Mouse (Mus musculus): Measurements from ENCODE around the gene Cdh4. TPM values are rescaled to one million over a fixed set of nuclear protein-coding genes. Genes with fewer than 3 reads are reported as not detected.
A peak's percentile ranks its signal among the peaks of the same experiment; 100 is the strongest.

Cdh4 gene
- polyA plus RNA-seq, 1 experiment from 2014 or later: 1.1 TPM

DNA sequence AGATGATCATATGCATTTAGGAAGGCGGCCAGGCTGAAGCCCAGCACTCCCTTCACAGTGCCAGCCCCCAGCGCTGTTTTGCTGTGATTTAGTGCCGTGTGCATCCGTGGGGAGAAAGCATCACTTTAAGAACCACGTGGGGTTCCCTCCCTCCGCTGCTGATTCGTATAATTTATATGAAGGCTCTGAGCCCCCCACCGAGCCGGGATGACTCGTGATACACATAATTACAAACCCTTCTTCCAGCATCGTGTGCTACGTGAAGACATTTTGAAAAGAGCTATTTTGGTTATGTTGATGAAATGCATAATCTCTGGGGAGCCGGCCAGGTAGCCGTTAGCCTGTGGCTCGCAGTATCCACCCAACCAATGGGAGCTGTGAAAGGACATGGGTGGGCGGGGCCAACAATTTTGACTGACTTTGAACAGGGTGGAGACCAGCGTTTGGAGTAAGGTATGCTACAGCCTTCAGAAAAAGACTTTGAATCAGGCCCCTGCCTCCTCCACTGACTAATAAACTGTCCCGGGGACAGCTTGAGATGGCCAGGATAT lies 382.6 kb downstream of the Cdh4 start:
- Histone ChIP-seq H3K9me3 (replicated peaks) (no peaks in the 10 kb centered on the region), H3K4me1 (replicated peaks) (no peaks in the 10 kb centered on the region), H3K27ac (ENCODE audit: poor library complexity, severe bottlenecking) (no peak overlapping the region), H3K4me3 (no peak overlapping the region), H3K9ac (no peak overlapping the region), H3K36me3 (no peaks in the 10 kb centered on the region), H3K4me2 (no peak overlapping the region), H3K27me3 (replicated peaks) (no peaks in the 10 kb centered on the region; the same call in 1 of the 2 replicates)
- 42% methylated on average over 18 of the region's 18 CpGs for WGBS
- ATAC-seq (ENCODE audit: insufficient number of reproducible peaks, low FRiP score): no peak

- H3K4me2 ChIP-seq: no peak overlapping the region
- ATAC-seq (ENCODE audit: insufficient number of reproducible peaks, low FRiP score): no peak
- WGBS: 78% methylated on average over 6 of the region's 6 CpGs
- H3K27me3 ChIP-seq (replicated peaks): peaks cover 10% of the 10 kb centered on the region; the same call in 1 of the 2 replicates
- no peak overlapping the region for H3K9ac ChIP-seq
- H3K36me3 ChIP-seq: no peaks in the 10 kb centered on the region
- H3K4me1 ChIP-seq (replicated peaks): no peaks in the 10 kb centered on the region
- H3K9me3 ChIP-seq (replicated peaks): no peaks in the 10 kb centered on the region
- no peak overlapping the region for H3K4me3 ChIP-seq
- no peak overlapping the region for H3K27ac ChIP-seq (ENCODE audit: poor library complexity, severe bottlenecking)
Measured at GRCm38 (mm10) chr2:179828968-179829367, 386.7 kb downstream of the Cdh4 start.

- ATAC-seq (ENCODE audit: insufficient number of reproducible peaks, low FRiP score): no peak
- no peak overlapping the region for H3K4me3 ChIP-seq
- H3K27me3 ChIP-seq (replicated peaks): peaks cover 10% of the 10 kb centered on the region; the same call in 1 of the 2 replicates
- H3K9ac ChIP-seq: no peak overlapping the region
- H3K9me3 ChIP-seq (replicated peaks): no peaks in the 10 kb centered on the region
- no peak overlapping the region for H3K4me2 ChIP-seq
- H3K27ac ChIP-seq (ENCODE audit: poor library complexity, severe bottlenecking): no peak overlapping the region
- H3K36me3 ChIP-seq: no peaks in the 10 kb centered on the region
- no peaks in the 10 kb centered on the region for H3K4me1 ChIP-seq (replicated peaks)
- WGBS: 27% methylated on average over 6 of the region's 6 CpGs
Measured at GRCm38 (mm10) chr2:179829972-179830371, 387.7 kb downstream of the Cdh4 start.

- no peak for ATAC-seq (ENCODE audit: insufficient number of reproducible peaks, low FRiP score)
- Histone ChIP-seq H3K27me3 (replicated peaks) (peaks cover 14% of the 10 kb centered on the region; the same call in 1 of the 2 replicates), H3K27ac (ENCODE audit: poor library complexity, severe bottlenecking) (no peak overlapping the region), H3K9ac (no peak overlapping the region), H3K9me3 (replicated peaks) (no peaks in the 10 kb centered on the region), H3K4me3 (no peak overlapping the region), H3K4me1 (replicated peaks) (no peaks in the 10 kb centered on the region), H3K4me2 (no peak overlapping the region), H3K36me3 (no peaks in the 10 kb centered on the region)
- WGBS: 79% methylated on average over 9 of the region's 9 CpGs
Measured at GRCm38 (mm10) chr2:179834892-179835291, 392.7 kb downstream of the Cdh4 start.

GRCm38 (mm10) chr2:179835570-179835969 lies 393.3 kb downstream of the Cdh4 start:
- Histone ChIP-seq H3K9ac (no peak overlapping the region), H3K4me1 (replicated peaks) (no peaks in the 10 kb centered on the region), H3K4me2 (no peak overlapping the region), H3K9me3 (replicated peaks) (no peaks in the 10 kb centered on the region), H3K36me3 (no peaks in the 10 kb centered on the region), H3K27ac (ENCODE audit: poor library complexity, severe bottlenecking) (no peak overlapping the region), H3K4me3 (no peak overlapping the region), H3K27me3 (replicated peaks) (peaks cover 14% of the 10 kb centered on the region; the same call in 1 of the 2 replicates)
- ATAC-seq (ENCODE audit: insufficient number of reproducible peaks, low FRiP score): no peak
- 70% methylated on average over 7 of the region's 7 CpGs for whole genome bisulfite sequencing

GRCm38 (mm10) chr2:179837186-179837585 lies 395.0 kb downstream of the Cdh4 start:
- ATAC-seq (ENCODE audit: insufficient number of reproducible peaks, low FRiP score): no peak
- no peaks in the 10 kb centered on the region for H3K36me3 ChIP-seq
- peaks cover 10% of the 10 kb centered on the region; the same call in 1 of the 2 replicates for H3K27me3 ChIP-seq (replicated peaks)
- WGBS: 59% methylated on average over 10 of the region's 10 CpGs
- H3K4me2 ChIP-seq: no peak overlapping the region
- H3K4me1 ChIP-seq (replicated peaks): no peaks in the 10 kb centered on the region
- no peaks in the 10 kb centered on the region for H3K9me3 ChIP-seq (replicated peaks)
- no peak overlapping the region for H3K4me3 ChIP-seq
- no peak overlapping the region for H3K9ac ChIP-seq
- no peak overlapping the region for H3K27ac ChIP-seq (ENCODE audit: poor library complexity, severe bottlenecking)

DNA sequence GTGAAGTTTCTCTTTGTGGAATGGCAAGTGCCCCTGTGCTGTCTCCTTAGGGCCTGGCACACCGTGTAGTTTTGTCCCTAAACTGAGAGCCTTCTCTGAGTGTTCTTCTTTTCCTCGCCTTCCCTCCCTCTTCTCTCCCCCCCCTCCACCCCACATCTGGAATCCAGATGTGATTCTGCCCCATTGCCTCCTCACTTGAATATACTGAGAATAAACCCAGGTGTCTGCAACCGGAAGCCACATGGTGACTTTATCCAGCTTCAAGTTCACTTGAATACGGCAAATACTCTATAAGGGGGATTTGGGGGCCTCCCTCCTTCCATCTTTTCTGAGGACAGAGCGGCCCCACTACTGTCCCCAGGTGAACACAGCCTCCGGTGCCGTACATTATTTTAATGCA lies 395.8 kb downstream of the Cdh4 start:
- H3K27ac ChIP-seq (ENCODE audit: poor library complexity, severe bottlenecking): no peak overlapping the region
- no peak overlapping the region for H3K4me3 ChIP-seq
- peaks cover 8% of the 10 kb centered on the region for H3K4me1 ChIP-seq (replicated peaks)
- H3K27me3 ChIP-seq (replicated peaks): peaks cover 3% of the 10 kb centered on the region; the same call in 1 of the 2 replicates
- WGBS: 82% methylated on average over 7 of the region's 7 CpGs
- no peaks in the 10 kb centered on the region for H3K9me3 ChIP-seq (replicated peaks)
- no peak for ATAC-seq (ENCODE audit: insufficient number of reproducible peaks, low FRiP score)
- no peak overlapping the region for H3K4me2 ChIP-seq
- H3K9ac ChIP-seq: no peak overlapping the region
- H3K36me3 ChIP-seq: no peaks in the 10 kb centered on the region

DNA sequence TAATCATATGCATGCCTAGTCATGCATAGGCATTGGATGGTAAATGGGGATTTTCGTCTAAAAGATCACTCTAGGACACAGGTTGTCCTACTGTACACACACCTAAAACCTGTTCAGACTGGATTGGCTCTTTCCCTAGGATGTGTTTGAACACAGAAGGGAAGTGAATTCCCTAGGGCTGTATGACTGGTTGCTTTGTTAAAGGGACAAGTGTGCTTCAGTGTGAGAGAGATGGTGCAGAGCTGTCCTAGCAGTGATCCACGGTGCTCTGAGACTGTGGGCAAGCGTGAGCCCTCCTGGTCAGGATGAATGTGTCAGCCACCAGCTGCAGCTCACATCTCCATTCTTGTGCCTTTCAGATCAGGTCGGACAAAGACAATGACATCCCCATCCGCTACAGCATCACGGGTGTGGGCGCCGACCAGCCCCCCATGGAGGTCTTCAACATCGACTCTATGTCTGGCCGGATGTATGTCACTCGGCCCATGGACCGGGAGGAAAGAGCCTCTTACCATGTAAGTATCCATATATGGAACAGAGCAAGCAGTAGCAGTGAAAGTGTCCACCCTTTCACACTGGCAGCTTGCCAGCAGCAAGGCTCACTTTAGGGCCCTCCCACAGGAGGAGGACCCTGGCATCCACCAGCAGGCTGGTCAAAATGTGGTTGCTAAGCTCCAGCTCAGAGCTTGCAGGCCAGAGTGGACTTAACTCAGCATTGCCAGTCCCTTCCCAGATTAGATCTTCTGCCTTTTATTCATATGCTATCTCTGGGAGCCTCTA lies 400.6 kb downstream of the Cdh4 start:
- no peaks in the 10 kb centered on the region for H3K36me3 ChIP-seq
- no peak overlapping the region for H3K4me2 ChIP-seq
- no peaks in the 10 kb centered on the region for H3K9me3 ChIP-seq (replicated peaks)
- peak; percentile 86 for ATAC-seq (ENCODE audit: insufficient number of reproducible peaks, low FRiP score)
- H3K27me3 ChIP-seq (replicated peaks): 0 out of 2 replicates have a peak, but pooled peaks cover 8% of the 10 kb centered on the region
- 61% methylated on average over 12 of the region's 12 CpGs for WGBS
- H3K27ac ChIP-seq (ENCODE audit: poor library complexity, severe bottlenecking): peak overlapping the region; percentile 52
- no peak overlapping the region for H3K9ac ChIP-seq
- peaks cover 16% of the 10 kb centered on the region for H3K4me1 ChIP-seq (replicated peaks)
- H3K4me3 ChIP-seq: no peak overlapping the region

DNA sequence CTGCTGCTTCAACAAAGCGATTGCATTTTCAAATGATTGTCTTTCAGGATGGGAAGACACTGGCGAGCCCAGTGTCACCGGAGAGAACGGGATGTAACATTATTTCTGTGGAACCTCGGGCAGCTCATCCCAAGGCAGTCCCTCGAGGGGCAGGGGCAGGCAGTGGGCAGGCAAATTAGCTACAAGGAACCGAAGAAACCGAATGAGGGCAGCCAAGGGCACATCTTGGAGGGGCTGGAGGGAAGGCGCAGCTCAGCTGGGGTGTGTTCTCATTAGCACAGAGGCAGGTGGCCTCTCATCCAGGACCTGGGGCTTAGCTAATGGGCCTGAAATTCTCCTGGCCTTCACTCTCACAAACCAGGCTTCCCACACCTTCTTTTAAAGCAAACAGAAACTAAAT lies 407.5 kb downstream of the Cdh4 start:
- Histone ChIP-seq H3K4me3 (no peak overlapping the region), H3K27ac (ENCODE audit: poor library complexity, severe bottlenecking) (no peak overlapping the region), H3K27me3 (replicated peaks) (peaks cover 8% of the 10 kb centered on the region; the same call in 1 of the 2 replicates), H3K9me3 (replicated peaks) (no peaks in the 10 kb centered on the region), H3K4me2 (no peak overlapping the region), H3K36me3 (no peaks in the 10 kb centered on the region), H3K4me1 (replicated peaks) (0 out of 2 replicates have a peak, but pooled peaks cover 5% of the 10 kb centered on the region), H3K9ac (no peak overlapping the region)
- 64% methylated on average over 9 of the region's 9 CpGs for WGBS
- no peak for ATAC-seq (ENCODE audit: insufficient number of reproducible peaks, low FRiP score)

DNA sequence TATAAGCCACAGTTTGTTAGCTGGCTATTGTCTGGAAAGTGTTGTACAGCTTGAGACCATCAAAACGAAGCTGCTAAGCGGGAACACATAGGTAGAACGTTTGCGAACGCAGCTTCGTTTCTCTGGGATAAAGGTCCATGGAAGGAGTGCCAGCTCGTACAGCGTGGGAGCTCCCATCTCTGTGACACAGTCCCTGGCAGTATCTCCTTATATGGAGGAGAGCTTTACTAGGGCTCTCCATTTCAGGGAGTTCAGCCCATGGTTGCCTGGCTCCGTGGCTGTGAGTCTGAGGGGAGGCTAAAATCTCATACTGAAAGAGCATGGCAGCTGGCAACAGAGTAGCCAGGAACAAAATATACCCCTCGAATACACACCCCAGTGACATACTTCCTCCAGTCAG lies 409.9 kb downstream of the Cdh4 start:
- WGBS: 73% methylated on average over 10 of the region's 10 CpGs
- H3K27me3 ChIP-seq (replicated peaks): peaks cover 2% of the 10 kb centered on the region; the same call in 1 of the 2 replicates
- H3K9me3 ChIP-seq (replicated peaks): no peaks in the 10 kb centered on the region
- H3K27ac ChIP-seq (ENCODE audit: poor library complexity, severe bottlenecking): no peak overlapping the region
- 0 out of 2 replicates have a peak, but pooled peaks cover 5% of the 10 kb centered on the region for H3K4me1 ChIP-seq (replicated peaks)
- H3K4me2 ChIP-seq: no peak overlapping the region
- no peak for ATAC-seq (ENCODE audit: insufficient number of reproducible peaks, low FRiP score)
- no peaks in the 10 kb centered on the region for H3K36me3 ChIP-seq
- H3K9ac ChIP-seq: no peak overlapping the region
- no peak overlapping the region for H3K4me3 ChIP-seq

DNA sequence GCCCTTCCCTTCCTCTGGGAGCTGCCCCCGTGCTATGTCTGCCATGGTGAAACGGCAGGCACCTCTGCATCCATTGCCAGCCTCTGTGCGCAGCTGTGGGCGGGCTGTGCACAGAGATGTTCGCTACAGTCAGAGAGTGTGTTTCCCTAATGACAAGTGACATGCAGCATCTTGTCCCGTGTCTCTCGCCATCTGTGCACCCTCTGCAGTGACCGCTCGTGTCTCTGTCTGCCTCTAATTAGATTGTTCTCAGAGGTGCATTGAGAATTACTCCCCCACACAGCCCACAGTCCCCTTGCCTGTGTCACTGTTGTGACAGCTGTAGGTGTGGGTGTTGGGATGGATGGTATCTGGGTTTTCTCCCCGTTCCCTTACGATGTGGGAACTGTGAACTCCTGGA lies 410.6 kb downstream of the Cdh4 start:
- no peaks in the 10 kb centered on the region for H3K36me3 ChIP-seq
- no peak overlapping the region for H3K9ac ChIP-seq
- H3K4me1 ChIP-seq (replicated peaks): 0 out of 2 replicates have a peak, but pooled peaks cover 5% of the 10 kb centered on the region
- 74% methylated on average over 11 of the region's 11 CpGs for WGBS
- ATAC-seq (ENCODE audit: insufficient number of reproducible peaks, low FRiP score): no peak
- H3K27me3 ChIP-seq (replicated peaks): no peaks in the 10 kb centered on the region; the same call in 1 of the 2 replicates
- no peaks in the 10 kb centered on the region for H3K9me3 ChIP-seq (replicated peaks)
- H3K4me2 ChIP-seq: no peak overlapping the region
- no peak overlapping the region for H3K27ac ChIP-seq (ENCODE audit: poor library complexity, severe bottlenecking)
- H3K4me3 ChIP-seq: no peak overlapping the region
